Mouse (Mus musculus) B cell, adult (primary cell): ENCODE measurements around the gene Kcnj11. TPM values are rescaled to one million over a fixed set of nuclear protein-coding genes. Genes with fewer than 3 reads are reported as not detected.

Experiments
- total RNA-seq: library from RNA; stranded (reverse); gene quantifications from 4 replicates; pipeline ENCODE4 v1.2.4, GENCODE M21; 2023; ENCODE audit not compliant: inconsistent age

Gene Kcnj11
- total RNA-seq: not detected in 4 replicates

GRCm38 (mm10) chr7:46100563-46100962, at the start of gene Kcnj11:
Kcnj11 (minus strand) TSS chr7:46100764.

Other genes starting within 250 kb of the Kcnj11 start
- gene Kdelr1, start 228.0 kb downstream of the Kcnj11 start, total RNA-seq: 58.3 to 59.3 TPM (median 58.7 TPM) in 4 replicates
- 0.29 to 0.55 TPM (median 0.35 TPM) in 4 replicates for gene Grin2d, start 222.4 kb downstream of the Kcnj11 start, total RNA-seq
- not detected in 4 replicates for gene Syngr4, start 204.1 kb downstream of the Kcnj11 start, total RNA-seq
- gene Tmem143, start 203.8 kb downstream of the Kcnj11 start, total RNA-seq: 5.5 to 10.0 TPM (median 7.1 TPM) in 4 replicates
- gene Emp3, start 179.4 kb downstream of the Kcnj11 start, total RNA-seq: 184 to 230 TPM (median 195 TPM) in 4 replicates
- 5.8 to 10.9 TPM (median 8.7 TPM) in 4 replicates for gene Ccdc114, start 176.7 kb downstream of the Kcnj11 start, total RNA-seq
- gene Abcc6, start 70.5 kb downstream of the Kcnj11 start, total RNA-seq: not detected in 4 replicates
- 39.4 to 45.3 TPM (median 42.4 TPM) in 4 replicates for gene Nomo1, start 67.1 kb downstream of the Kcnj11 start, total RNA-seq
- gene Abcc8, start 79.3 kb upstream of the Kcnj11 start, total RNA-seq: not detected in 4 replicates
- not detected in 4 replicates for gene Ush1c, start 137.7 kb upstream of the Kcnj11 start, total RNA-seq
- not detected in 4 replicates for gene Otog, start 140.2 kb upstream of the Kcnj11 start, total RNA-seq